8 mouse cellular contexts compared by ENCODE assay signal in the genomic region with DNA sequence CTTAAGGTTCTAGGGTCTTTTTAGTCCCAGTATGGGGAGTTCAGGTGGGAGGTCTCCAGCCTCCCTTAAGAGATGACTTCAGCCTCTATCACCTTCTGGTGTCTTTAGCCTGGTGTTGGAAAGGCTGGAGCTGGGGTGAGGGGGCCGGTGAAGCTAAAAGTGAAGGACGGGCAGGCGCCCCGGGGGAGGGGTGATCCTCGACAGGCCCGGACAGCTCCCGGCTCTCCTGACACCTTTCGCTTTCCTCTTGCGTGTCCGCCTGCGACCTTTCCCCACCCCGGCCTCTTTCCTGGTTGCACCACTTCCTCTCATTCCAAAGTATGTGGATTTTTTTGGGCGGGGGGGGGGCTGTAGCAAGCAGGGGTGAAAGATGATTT. TPM values are rescaled to one million over a fixed set of nuclear protein-coding genes. Genes with fewer than 3 reads are reported as not detected.
DNase-seq lines count a peak whose midpoint lies in the region; ATAC-seq lines count a peak whose summit lies in the region.

No protein-coding gene starts in this region.

- under 1% methylated on average over 13 of the region's 13 CpGs for WGBS in heart, embryonic 11.5 days (ENCODE audit: insufficient replicate concordance)
- WGBS in limb, embryonic 13.5 days: under 1% methylated on average over 12 of the region's 13 CpGs
- WGBS in stomach, embryonic 16.5 days: 5% methylated on average over 13 of the region's 13 CpGs

- H3K27me3 ChIP-seq in heart, embryonic 11.5 days (ENCODE audit: control insufficient read depth, insufficient read depth, low read length): peaks cover 64% of the 10 kb centered on the region
- H3K27me3 ChIP-seq in limb, embryonic 13.5 days: peaks cover 79% of the 10 kb centered on the region
- H3K27me3 ChIP-seq in stomach, embryonic 16.5 days (ENCODE audit: control insufficient read depth, insufficient read depth, low read length): peaks cover 5% of the 10 kb centered on the region; the same call in 1 of the 2 replicates

- H3K36me3 ChIP-seq in heart, embryonic 11.5 days (ENCODE audit: control insufficient read depth, insufficient read depth, low read length): no peaks in the 10 kb centered on the region
- H3K36me3 ChIP-seq in limb, embryonic 13.5 days: no peaks in the 10 kb centered on the region
- H3K36me3 ChIP-seq in stomach, embryonic 16.5 days (ENCODE audit: control insufficient read depth, insufficient read depth, low read length): no peaks in the 10 kb centered on the region

- H3K9me3 ChIP-seq in heart, embryonic 11.5 days (replicated peaks; ENCODE audit: control insufficient read depth, low read length): no peaks in the 10 kb centered on the region
- no peaks in the 10 kb centered on the region for H3K9me3 ChIP-seq in limb, embryonic 13.5 days
- H3K9me3 ChIP-seq in stomach, embryonic 16.5 days (replicated peaks; ENCODE audit: control insufficient read depth, low read length): no peaks in the 10 kb centered on the region

- H3K27ac ChIP-seq in heart, embryonic 11.5 days (ENCODE audit: low read depth, low read length): no peak overlapping the region
- no peak overlapping the region for H3K27ac ChIP-seq in limb, embryonic 13.5 days
- H3K27ac ChIP-seq in stomach, embryonic 16.5 days (ENCODE audit: low read length): peak overlapping the region; percentile 47; the same call in 1 of the 2 replicates

- peak overlapping the region; percentile 62 for H3K4me3 ChIP-seq in heart, embryonic 11.5 days (ENCODE audit: low read depth, low read length)
- peak overlapping the region; percentile 60 for H3K4me3 ChIP-seq in limb, embryonic 13.5 days
- H3K4me3 ChIP-seq in stomach, embryonic 16.5 days (replicated peaks; ENCODE audit: low read length): peak overlapping the region; percentile 52

- H3K4me1 ChIP-seq in heart, embryonic 11.5 days (ENCODE audit: control insufficient read depth, insufficient read depth, low read length): peaks cover 15% of the 10 kb centered on the region
- peaks cover 39% of the 10 kb centered on the region for H3K4me1 ChIP-seq in limb, embryonic 13.5 days
- peaks cover 46% of the 10 kb centered on the region for H3K4me1 ChIP-seq in stomach, embryonic 16.5 days (ENCODE audit: control insufficient read depth, insufficient read depth, low read length)

- no peak for DNase-seq in heart, adult 11 months
- DNase-seq in urinary bladder, postnatal 14 days (ENCODE audit: low spot score): peak; percentile 56
- DNase-seq in urinary bladder, adult 2 months (ENCODE audit: low spot score): no peak
- DNase-seq in frontal cortex, adult 2 months (ENCODE audit: extremely low spot score in 1 of 2, low spot score in 1 of 2): no peak
- DNase-seq in ovary, postnatal 10 days (ENCODE audit: low spot score): no peak

- peak overlapping the region; percentile 63 for H3K9ac ChIP-seq in heart, embryonic 11.5 days (ENCODE audit: low read depth, low read length)
- H3K9ac ChIP-seq in limb, embryonic 13.5 days: no peak overlapping the region
- peak overlapping the region; percentile 73 for H3K9ac ChIP-seq in stomach, embryonic 16.5 days (ENCODE audit: low read length)

- ATAC-seq in heart, embryonic 11.5 days (replicated peaks; ENCODE audit: insufficient number of reproducible peaks, low FRiP score, low TSS enrichment): no peak
- ATAC-seq in limb, embryonic 13.5 days (ENCODE audit: low FRiP score, low read depth): no peak
- no peak for ATAC-seq in stomach, embryonic 16.5 days (ENCODE audit: insufficient read depth, low FRiP score)

- peak overlapping the region; percentile 92 for H3K4me2 ChIP-seq in heart, embryonic 11.5 days
- peak overlapping the region; percentile 92 for H3K4me2 ChIP-seq in limb, embryonic 13.5 days (replicated peaks)
- H3K4me2 ChIP-seq in stomach, embryonic 16.5 days (ENCODE audit: low read depth, low read length): peak overlapping the region; percentile 83

RNA-seq across cellular contexts. Expression of a gene that starts 9.8 kb away (rescaled TPM):
- 0.06 and 0.11 TPM in 2 replicates for polyA plus RNA-seq in heart, embryonic 11.5 days (2014; fragmentation: Nextera tagmentation; extraction: Ambion mirVana)
- 2.5 and 2.8 TPM in 2 replicates for polyA plus RNA-seq in urinary bladder, adult 2 months (2012; rRNA removed)
- polyA plus RNA-seq in limb, embryonic 13.5 days (2015; fragmentation: Nextera tagmentation; extraction: Ambion mirVana): 0.08 TPM in 2 replicates
- 1.0 and 1.1 TPM in 2 replicates for polyA plus RNA-seq in stomach, embryonic 16.5 days (2015; fragmentation: Nextera tagmentation; extraction: Ambion mirVana)
- polyA plus RNA-seq in frontal cortex, adult 2 months (2012; rRNA removed): 0.36 TPM in 2 replicates

RNA-seq across cellular contexts. Expression of a gene that starts 31.0 kb away (rescaled TPM):
- 0.10 and 0.11 TPM in 2 replicates for polyA plus RNA-seq in heart, embryonic 11.5 days (2014; fragmentation: Nextera tagmentation; extraction: Ambion mirVana)
- polyA plus RNA-seq in urinary bladder, adult 2 months (2012; rRNA removed): 0.28 and 0.39 TPM in 2 replicates
- polyA plus RNA-seq in limb, embryonic 13.5 days (2015; fragmentation: Nextera tagmentation; extraction: Ambion mirVana): 0.06 TPM in 1 of 2 replicates, not detected in the other
- polyA plus RNA-seq in stomach, embryonic 16.5 days (2015; fragmentation: Nextera tagmentation; extraction: Ambion mirVana): 0.14 and 0.32 TPM in 2 replicates
- 0.08 and 0.18 TPM in 2 replicates for polyA plus RNA-seq in frontal cortex, adult 2 months (2012; rRNA removed)

RNA-seq across cellular contexts. Expression of a gene that starts 49.2 kb away (rescaled TPM):
- 2.2 and 2.5 TPM in 2 replicates for polyA plus RNA-seq in heart, embryonic 11.5 days (2014; fragmentation: Nextera tagmentation; extraction: Ambion mirVana)
- 19.7 and 19.8 TPM in 2 replicates for polyA plus RNA-seq in urinary bladder, adult 2 months (2012; rRNA removed)
- 4.5 and 4.7 TPM in 2 replicates for polyA plus RNA-seq in limb, embryonic 13.5 days (2015; fragmentation: Nextera tagmentation; extraction: Ambion mirVana)
- 6.0 and 8.7 TPM in 2 replicates for polyA plus RNA-seq in stomach, embryonic 16.5 days (2015; fragmentation: Nextera tagmentation; extraction: Ambion mirVana)
- polyA plus RNA-seq in frontal cortex, adult 2 months (2012; rRNA removed): 4.5 and 5.2 TPM in 2 replicates
